Mouse (Mus musculus) E14TG2a.4 (cell line): Measurements from ENCODE around the gene Stat5b.

Experiments
- CTCF ChIP-seq: conservative IDR thresholded peaks from 2 replicates; pipeline ENCODE4 v1.5.1; 2014; ENCODE audit warnings: low read length
- POU5F1 ChIP-seq: IDR thresholded peaks from 2 replicates; pipeline ENCODE4 v1.6.1; 2014; ENCODE audit warnings: low read length, borderline replicate concordance

DNA sequence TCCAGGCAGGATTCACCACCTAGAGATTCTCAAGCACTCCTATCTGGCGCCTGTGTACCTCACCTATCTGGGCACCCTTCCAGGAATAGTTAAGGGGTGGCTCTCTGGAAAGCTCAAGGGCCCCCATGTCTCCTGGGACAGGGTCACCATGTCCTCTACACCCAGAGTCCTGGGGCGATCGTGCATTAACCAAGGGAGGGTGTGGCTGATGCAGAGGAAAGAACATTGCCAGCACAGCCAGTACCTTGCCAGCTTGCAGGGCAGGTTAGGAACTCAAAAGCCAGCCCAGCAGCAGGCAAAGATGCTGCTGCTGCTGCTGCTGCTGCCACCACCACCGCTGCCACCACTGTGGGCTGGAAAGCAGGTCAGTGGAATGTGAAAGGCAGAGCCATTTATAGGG lies 3.7 kb upstream of the Stat5b start:
- TF ChIP-seq CTCF (no peak), POU5F1 (no peak)
